Mouse (Mus musculus): Measurements from ENCODE around the gene Acy3. TPM values are rescaled to one million over a fixed set of nuclear protein-coding genes. Genes with fewer than 3 reads are reported as not detected.

Acy3 gene
- polyA plus RNA-seq, 1 experiment from 2014 or later: 1.4 TPM

DNA sequence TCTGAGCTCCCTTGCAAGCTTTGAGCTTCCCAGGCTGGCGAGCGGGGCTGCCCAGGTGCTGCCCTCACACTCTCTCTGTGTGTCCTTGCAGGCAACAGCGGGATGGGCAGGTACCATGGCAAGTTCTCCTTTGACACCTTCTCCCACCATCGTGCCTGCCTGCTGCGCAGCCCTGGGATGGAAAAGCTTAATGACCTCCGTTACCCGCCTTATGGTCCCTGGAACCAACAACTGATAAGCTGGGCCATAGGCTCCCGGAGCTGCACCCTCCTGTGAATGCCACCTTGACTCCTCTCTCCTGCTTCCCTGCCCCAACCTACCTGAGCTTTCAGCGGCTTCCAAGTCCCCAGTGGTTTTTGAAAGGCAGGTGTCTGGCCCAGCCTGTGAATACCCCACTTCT lies 5.5 kb upstream of the Acy3 start:
- H3K27me3 ChIP-seq: no peaks in the 10 kb centered on the region
- H3K4me1 ChIP-seq: peaks cover 17% of the 10 kb centered on the region
- no peaks in the 10 kb centered on the region for H3K9me3 ChIP-seq
- H3K27ac ChIP-seq: no peak overlapping the region
- no peak overlapping the region for H3K4me2 ChIP-seq
- 79% methylated on average over 9 of the region's 9 CpGs for WGBS
- H3K36me3 ChIP-seq (replicated peaks): no peaks in the 10 kb centered on the region
- ATAC-seq (ENCODE audit: low FRiP score): no peak
- no peak overlapping the region for H3K4me3 ChIP-seq (replicated peaks)
- no peak overlapping the region for H3K9ac ChIP-seq

DNA sequence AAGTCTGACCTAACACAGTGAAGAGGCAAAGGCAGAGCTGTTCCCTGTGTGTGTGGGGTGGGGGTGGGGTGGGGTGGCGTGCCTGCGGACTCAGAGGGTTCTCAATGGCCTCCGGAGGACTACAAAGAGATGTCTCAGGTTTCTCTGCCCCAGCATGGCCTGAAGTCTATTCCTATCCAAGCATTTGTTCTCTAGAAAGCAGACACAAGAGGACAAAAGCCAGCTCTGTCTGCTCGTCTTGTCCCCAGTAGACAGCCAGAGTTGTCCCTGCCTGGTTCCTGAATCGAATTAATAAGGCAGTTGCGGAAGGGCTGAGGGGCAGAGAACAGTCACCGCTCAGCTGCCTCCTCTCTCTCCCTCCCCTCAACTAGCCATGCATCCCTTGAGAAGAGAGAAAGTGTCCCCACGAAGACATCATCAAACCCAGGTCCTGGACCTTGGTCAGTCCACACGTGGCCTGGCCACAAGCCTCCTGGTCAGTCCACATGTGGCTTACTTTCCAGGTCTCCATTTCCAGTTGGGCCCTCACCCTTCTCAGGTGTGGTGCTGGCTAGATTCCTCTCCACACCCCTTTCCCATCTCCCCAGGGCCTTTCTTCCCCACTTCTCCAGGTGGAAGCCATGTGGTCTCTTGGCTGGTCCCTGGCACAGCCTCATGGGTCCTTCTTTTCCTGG lies 2.7 kb upstream of the Acy3 start:
- 36% methylated on average over 9 of the region's 9 CpGs for WGBS
- H3K36me3 ChIP-seq (replicated peaks): no peaks in the 10 kb centered on the region
- no peak overlapping the region for H3K27ac ChIP-seq
- H3K9me3 ChIP-seq: peaks cover 3% of the 10 kb centered on the region; the same call in 1 of the 2 replicates
- H3K4me2 ChIP-seq: no peak overlapping the region
- no peak overlapping the region for H3K9ac ChIP-seq
- ATAC-seq (ENCODE audit: low FRiP score): no peak
- H3K27me3 ChIP-seq: no peaks in the 10 kb centered on the region
- H3K4me3 ChIP-seq (replicated peaks): no peak overlapping the region
- H3K4me1 ChIP-seq: peaks cover 17% of the 10 kb centered on the region

DNA sequence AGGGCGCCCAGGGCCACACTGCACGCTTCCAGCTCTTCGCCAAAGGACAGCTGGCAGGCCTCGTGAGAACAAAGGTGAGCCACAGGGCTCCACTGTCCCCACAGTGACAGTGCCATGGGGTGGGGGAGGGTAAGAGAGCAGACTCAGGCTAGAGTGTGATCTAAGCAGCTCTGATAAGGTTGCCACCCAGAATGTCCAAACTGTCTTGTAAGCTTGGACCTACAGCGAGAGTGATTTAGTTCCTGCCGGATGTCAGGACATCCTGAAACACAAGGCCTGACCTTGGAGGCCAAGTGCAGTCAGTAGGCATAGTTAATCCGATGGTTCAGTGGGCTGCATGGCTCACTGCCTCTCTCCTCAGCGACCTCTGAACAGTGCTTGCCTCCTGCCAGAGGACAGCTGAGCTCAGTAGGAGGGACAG lies 1.1 kb upstream of the Acy3 start:
- no peak overlapping the region for H3K27ac ChIP-seq
- H3K4me2 ChIP-seq: no peak overlapping the region
- no peak for ATAC-seq (ENCODE audit: low FRiP score)
- peaks cover 17% of the 10 kb centered on the region for H3K4me1 ChIP-seq
- H3K36me3 ChIP-seq (replicated peaks): no peaks in the 10 kb centered on the region
- no peak overlapping the region for H3K9ac ChIP-seq
- no peak overlapping the region for H3K4me3 ChIP-seq (replicated peaks)
- 29% methylated on average over 8 of the region's 8 CpGs for WGBS
- H3K9me3 ChIP-seq: peaks cover 6% of the 10 kb centered on the region; the same call in 1 of the 2 replicates
- no peaks in the 10 kb centered on the region for H3K27me3 ChIP-seq

DNA sequence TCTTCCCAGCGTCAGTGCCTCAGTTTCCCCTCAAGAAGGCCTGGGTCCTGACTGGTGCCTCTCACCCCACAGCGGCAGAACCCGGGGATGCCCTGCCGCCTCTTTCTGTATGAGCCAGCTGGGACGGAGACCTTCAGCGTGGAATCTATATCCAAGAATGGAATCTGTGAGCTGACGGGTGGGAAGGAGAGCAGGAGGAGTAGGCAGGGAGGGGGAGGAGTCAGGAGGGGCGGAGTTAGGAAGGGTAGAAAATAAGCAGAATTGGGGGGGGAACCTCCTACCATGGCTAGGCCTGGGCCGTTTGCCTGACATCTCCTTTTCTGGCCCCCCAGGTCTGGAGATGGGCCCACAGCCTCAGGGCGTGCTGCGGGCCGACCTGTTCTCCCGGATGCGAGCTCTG lies 1.7 kb downstream of the Acy3 start:
- 92% methylated on average over 14 of the region's 14 CpGs for WGBS
- peaks cover 6% of the 10 kb centered on the region; the same call in 1 of the 2 replicates for H3K27me3 ChIP-seq
- ATAC-seq (ENCODE audit: low FRiP score): no peak

DNA sequence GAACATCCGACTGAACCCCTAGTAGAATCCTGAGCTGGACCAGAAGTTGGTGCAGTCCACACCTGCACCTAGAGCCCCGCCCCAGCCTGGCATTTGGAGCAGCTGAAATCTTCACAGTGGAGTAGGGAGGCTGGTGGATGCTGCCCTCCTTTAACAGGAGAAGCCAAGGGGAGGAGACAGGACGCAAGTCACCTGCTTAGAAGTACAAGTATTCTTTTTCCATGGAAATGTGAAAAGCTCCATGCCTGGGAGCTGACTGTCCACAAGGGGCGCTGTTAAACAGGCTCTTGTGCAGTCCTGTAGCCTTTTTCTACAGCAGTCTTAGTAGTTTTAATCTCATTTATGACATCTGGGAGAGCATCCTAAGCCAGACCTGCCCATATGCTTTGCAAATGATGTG lies 2.4 kb downstream of the Acy3 start:
- peaks cover 6% of the 10 kb centered on the region; the same call in 1 of the 2 replicates for H3K27me3 ChIP-seq
- H3K4me1 ChIP-seq: peaks cover 11% of the 10 kb centered on the region
- no peak for ATAC-seq (ENCODE audit: low FRiP score)
- H3K9me3 ChIP-seq: peaks cover 6% of the 10 kb centered on the region; the same call in 1 of the 2 replicates
- no peak overlapping the region for H3K4me2 ChIP-seq
- no peak overlapping the region for H3K27ac ChIP-seq
- 87% methylated on average over 4 of the region's 4 CpGs for WGBS
- no peak overlapping the region for H3K9ac ChIP-seq
- H3K36me3 ChIP-seq (replicated peaks): no peaks in the 10 kb centered on the region
- H3K4me3 ChIP-seq (replicated peaks): no peak overlapping the region

More for the DNA sequence above, 1.7 kb downstream of the Acy3 start:
- peaks cover 17% of the 10 kb centered on the region for H3K4me1 ChIP-seq
- no peak overlapping the region for H3K4me2 ChIP-seq
- no peaks in the 10 kb centered on the region for H3K36me3 ChIP-seq (replicated peaks)
- H3K9ac ChIP-seq: no peak overlapping the region
- H3K4me3 ChIP-seq (replicated peaks): no peak overlapping the region
- no peak overlapping the region for H3K27ac ChIP-seq
- H3K9me3 ChIP-seq: peaks cover 6% of the 10 kb centered on the region; the same call in 1 of the 2 replicates

DNA sequence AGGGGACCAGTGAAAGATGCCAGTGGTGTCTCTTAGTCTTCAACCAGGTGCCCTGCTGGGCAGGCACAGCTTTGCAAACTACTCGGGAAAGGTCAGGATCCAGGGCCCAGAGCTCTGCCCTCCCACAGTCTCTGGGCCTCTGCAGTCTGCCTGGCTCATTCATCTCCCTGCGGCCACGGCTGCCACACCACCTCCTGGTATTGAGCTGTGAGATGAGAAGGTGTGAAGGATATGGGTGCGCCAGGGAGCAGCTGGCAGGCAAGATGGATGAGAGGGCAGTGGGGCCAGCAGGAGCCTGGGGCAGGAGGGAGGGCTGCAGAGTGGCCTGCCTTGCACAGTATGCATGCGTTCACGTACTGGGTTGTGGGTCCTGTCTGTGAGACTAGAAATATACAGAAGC lies 4.4 kb downstream of the Acy3 start:
- peaks cover 6% of the 10 kb centered on the region; the same call in 1 of the 2 replicates for H3K27me3 ChIP-seq
- no peak overlapping the region for H3K4me2 ChIP-seq
- WGBS: 71% methylated on average over 6 of the region's 6 CpGs
- no peak for ATAC-seq (ENCODE audit: low FRiP score)
- peaks cover 6% of the 10 kb centered on the region; the same call in 1 of the 2 replicates for H3K9me3 ChIP-seq
- H3K27ac ChIP-seq: no peak overlapping the region
- no peak overlapping the region for H3K9ac ChIP-seq
- no peak overlapping the region for H3K4me3 ChIP-seq (replicated peaks)
- H3K36me3 ChIP-seq (replicated peaks): no peaks in the 10 kb centered on the region
- H3K4me1 ChIP-seq: no peaks in the 10 kb centered on the region; the same call in 1 of the 2 replicates

DNA sequence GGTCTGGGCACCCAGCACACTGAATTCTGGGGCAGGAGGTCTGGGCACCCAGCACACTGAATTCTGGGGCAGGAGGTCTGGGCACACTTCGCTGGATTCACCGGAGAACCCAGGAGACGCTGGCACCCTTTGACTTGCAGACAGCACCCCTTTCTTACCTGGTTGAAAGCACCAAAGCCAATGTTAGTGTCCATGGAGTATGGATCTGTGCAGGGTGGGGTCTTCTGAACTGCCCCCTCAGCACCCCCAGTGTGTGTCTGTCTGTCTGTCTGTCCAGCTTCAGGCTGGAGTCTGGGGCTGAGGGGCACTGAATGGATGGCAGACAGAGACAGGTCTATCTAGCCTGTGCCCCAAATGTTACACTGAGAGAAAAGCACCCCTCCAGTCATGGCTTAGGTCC lies 5.2 kb downstream of the Acy3 start:
- 95% methylated on average over 3 of the region's 3 CpGs for WGBS

DNA sequence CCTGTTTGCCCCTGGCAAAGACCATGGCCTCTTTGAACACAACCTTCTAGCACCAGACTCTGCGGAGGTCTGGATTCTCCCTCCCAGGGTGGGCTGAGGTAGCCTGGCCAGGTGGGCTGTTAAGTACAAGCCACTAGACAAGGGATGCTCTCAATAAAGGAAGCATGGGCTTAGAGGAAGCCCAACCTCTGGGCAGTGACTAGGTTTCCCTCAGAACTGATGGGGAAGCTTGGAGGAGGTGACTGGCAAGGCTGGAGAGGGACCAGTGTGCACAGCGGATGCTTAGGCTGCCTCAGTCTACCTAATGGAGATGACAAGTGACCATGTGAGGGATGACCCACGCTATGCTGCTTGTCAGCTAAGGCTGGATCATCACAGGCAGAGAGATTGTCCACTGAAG lies 5.6 kb downstream of the Acy3 start:
- no peak overlapping the region for H3K4me2 ChIP-seq
- H3K4me1 ChIP-seq: no peaks in the 10 kb centered on the region; the same call in 1 of the 2 replicates
- H3K4me3 ChIP-seq (replicated peaks): no peak overlapping the region
- 81% methylated on average over 3 of the region's 3 CpGs for WGBS
- peaks cover 6% of the 10 kb centered on the region; the same call in 1 of the 2 replicates for H3K9me3 ChIP-seq
- no peak overlapping the region for H3K27ac ChIP-seq
- peaks cover 6% of the 10 kb centered on the region; the same call in 1 of the 2 replicates for H3K27me3 ChIP-seq
- no peaks in the 10 kb centered on the region for H3K36me3 ChIP-seq (replicated peaks)
- no peak for ATAC-seq (ENCODE audit: low FRiP score)
- no peak overlapping the region for H3K9ac ChIP-seq

More for the DNA sequence above, 5.2 kb downstream of the Acy3 start:
- Histone ChIP-seq H3K27me3 (peaks cover 6% of the 10 kb centered on the region; the same call in 1 of the 2 replicates), H3K4me3 (replicated peaks) (no peak overlapping the region), H3K4me2 (no peak overlapping the region), H3K27ac (no peak overlapping the region), H3K9ac (no peak overlapping the region), H3K4me1 (no peaks in the 10 kb centered on the region; the same call in 1 of the 2 replicates), H3K9me3 (peaks cover 6% of the 10 kb centered on the region; the same call in 1 of the 2 replicates), H3K36me3 (replicated peaks) (no peaks in the 10 kb centered on the region)
- no peak for ATAC-seq (ENCODE audit: low FRiP score)

DNA sequence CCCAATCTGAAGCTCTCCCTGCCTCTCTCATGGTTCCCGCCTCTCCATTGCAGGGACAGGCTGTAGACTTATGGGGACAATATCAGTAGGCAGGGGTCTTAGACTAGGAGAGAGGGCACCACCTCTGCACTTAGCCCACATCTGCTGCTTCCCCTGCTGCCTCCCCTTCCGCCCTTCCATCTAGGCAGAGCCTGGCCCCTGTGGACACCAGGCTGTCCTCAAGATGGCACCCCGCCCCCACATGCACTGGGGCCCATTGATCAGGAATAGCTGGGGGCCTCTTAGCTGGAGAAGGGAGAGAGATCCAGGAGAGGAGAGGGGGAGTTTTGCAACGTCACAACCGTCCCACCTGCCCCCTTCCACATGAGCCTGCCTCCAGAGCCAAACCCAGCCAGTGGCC lies 6.0 kb downstream of the Acy3 start, which contains the start of gene Tbx10:
Tbx10 (plus strand) TSS at position 337 of the 400 bp plus-strand sequence.
- H3K36me3 ChIP-seq (replicated peaks): no peaks in the 10 kb centered on the region
- ATAC-seq (ENCODE audit: low FRiP score): no peak
- H3K4me2 ChIP-seq: no peak within 1 kb of the TSS
- 69% methylated on average over 5 of the region's 5 CpGs for WGBS
- H3K27me3 ChIP-seq: peaks cover 9% of the 10 kb centered on the region
- H3K9me3 ChIP-seq: peaks cover 6% of the 10 kb centered on the region; the same call in 1 of the 2 replicates
- no peak within 1 kb of the TSS for H3K9ac ChIP-seq
- no peak within 1 kb of the TSS for H3K27ac ChIP-seq
- no peak within 1 kb of the TSS for H3K4me3 ChIP-seq (replicated peaks)
- no peaks in the 10 kb centered on the region; the same call in 1 of the 2 replicates for H3K4me1 ChIP-seq

DNA sequence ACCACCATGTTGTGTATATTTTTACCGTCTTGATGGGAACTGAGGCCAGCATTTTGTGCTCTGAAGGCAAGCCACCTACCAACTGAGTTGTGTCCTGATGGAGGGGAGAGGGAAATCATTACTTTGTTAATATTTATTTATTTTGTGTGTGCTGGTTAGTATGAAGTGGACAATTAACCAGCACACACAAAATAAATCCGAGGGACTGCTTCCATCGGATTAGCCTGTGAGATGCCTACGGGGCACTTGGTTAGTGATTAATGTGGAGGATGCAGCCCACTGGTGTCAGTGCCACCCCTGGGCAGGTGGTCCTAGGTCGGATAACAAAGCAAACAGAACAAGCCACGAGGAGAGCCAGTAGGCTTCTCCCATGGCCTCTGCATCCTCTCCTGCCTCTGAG lies 8.6 kb downstream of the Acy3 start:
- Histone ChIP-seq H3K27ac (no peak overlapping the region), H3K4me2 (no peak overlapping the region), H3K27me3 (peaks cover 9% of the 10 kb centered on the region), H3K9me3 (no peaks in the 10 kb centered on the region), H3K4me1 (peaks cover 5% of the 10 kb centered on the region), H3K9ac (no peak overlapping the region), H3K4me3 (replicated peaks) (no peak overlapping the region), H3K36me3 (replicated peaks) (no peaks in the 10 kb centered on the region)
- ATAC-seq (ENCODE audit: low FRiP score): no peak
- 64% methylated on average over 6 of the region's 6 CpGs for WGBS

DNA sequence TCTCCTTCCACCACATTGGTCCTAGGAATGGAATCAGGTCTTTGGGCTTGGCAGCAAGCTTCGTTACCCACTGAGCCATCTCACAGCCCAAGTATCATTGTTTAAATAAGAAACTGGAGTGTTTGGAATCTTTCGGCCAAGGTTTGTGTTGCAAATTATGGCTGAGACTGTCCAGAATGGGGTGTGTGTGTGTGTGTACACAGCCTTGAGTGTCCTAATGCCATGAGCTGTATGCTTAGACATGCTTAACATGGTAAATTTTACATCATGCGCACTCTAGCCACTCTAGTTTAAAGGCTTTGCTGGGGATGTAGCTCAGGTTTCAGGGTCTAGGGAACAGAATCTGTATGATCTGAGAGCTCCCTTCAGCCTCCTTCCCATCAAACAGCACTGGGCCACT lies 9.1 kb downstream of the Acy3 start:
- H3K9ac ChIP-seq: no peak overlapping the region
- no peaks in the 10 kb centered on the region for H3K9me3 ChIP-seq
- no peak overlapping the region for H3K4me3 ChIP-seq (replicated peaks)
- no peak overlapping the region for H3K4me2 ChIP-seq
- no peak for ATAC-seq (ENCODE audit: low FRiP score)
- no peaks in the 10 kb centered on the region for H3K36me3 ChIP-seq (replicated peaks)
- peaks cover 9% of the 10 kb centered on the region for H3K27me3 ChIP-seq
- peaks cover 5% of the 10 kb centered on the region for H3K4me1 ChIP-seq
- WGBS: 91% methylated on average over 3 of the region's 3 CpGs
- H3K27ac ChIP-seq: no peak overlapping the region

DNA sequence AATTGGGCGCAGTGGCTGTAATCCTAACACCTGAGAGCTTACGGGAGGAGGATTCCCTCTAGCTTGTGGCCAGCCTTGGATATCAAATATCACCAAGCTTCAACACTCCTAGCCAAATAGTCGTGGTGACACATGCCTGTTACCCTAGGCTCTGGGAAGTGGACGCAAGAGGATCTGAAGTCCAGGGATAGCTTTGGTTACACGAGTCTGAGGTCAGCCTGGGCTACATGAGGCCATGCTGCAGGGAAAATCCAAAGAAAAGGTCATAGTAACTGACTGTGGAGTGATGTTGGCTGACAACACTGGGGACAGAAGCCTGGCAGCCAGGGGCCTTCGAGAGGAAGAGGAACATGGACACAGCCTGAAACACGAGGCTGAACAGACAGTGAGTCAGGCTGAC lies 9.7 kb downstream of the Acy3 start:
- Histone ChIP-seq H3K9ac (no peak overlapping the region), H3K4me2 (no peak overlapping the region), H3K36me3 (replicated peaks) (no peaks in the 10 kb centered on the region), H3K27me3 (peaks cover 9% of the 10 kb centered on the region), H3K9me3 (no peaks in the 10 kb centered on the region), H3K4me1 (peaks cover 8% of the 10 kb centered on the region), H3K4me3 (replicated peaks) (no peak overlapping the region), H3K27ac (no peak overlapping the region)
- 74% methylated on average over 7 of the region's 7 CpGs for WGBS
- no peak for ATAC-seq (ENCODE audit: low FRiP score)

DNA sequence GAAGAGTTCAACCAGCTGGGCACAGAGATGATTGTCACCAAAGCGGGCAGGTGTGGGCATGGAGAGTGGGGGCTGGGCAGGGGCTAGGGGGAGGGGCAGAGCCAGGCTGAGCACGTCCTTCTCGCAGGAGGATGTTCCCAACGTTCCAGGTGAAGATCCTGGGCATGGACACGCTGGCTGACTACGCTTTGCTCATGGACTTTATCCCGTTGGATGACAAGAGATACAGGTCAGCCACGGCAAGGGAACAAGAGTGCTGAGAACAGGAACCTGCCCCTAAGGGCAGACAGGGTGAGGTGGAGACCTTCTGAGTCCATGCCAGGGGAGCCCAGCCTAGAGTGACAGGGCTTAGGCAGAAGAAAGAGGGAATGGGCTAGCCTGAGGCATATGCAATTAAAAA lies 10.4 kb downstream of the Acy3 start:
- Histone ChIP-seq H3K4me3 (replicated peaks) (no peak overlapping the region), H3K36me3 (replicated peaks) (no peaks in the 10 kb centered on the region), H3K27ac (no peak overlapping the region), H3K4me2 (no peak overlapping the region), H3K4me1 (peaks cover 14% of the 10 kb centered on the region), H3K9ac (no peak overlapping the region), H3K9me3 (no peaks in the 10 kb centered on the region), H3K27me3 (peaks cover 9% of the 10 kb centered on the region)
- WGBS: 86% methylated on average over 8 of the region's 8 CpGs
- ATAC-seq (ENCODE audit: low FRiP score): no peak

Data from forebrain, embryonic 12.5 days (tissue).